Mouse (Mus musculus) gastrocnemius, postnatal 36 days (tissue): ENCODE results near the gene Ablim1. TPM values are rescaled to one million over a fixed set of nuclear protein-coding genes. Genes with fewer than 3 reads are reported as not detected.
A peak's percentile ranks its signal among the peaks of the same experiment; 100 is the strongest.

Source experiments
- DNase-seq, 2 experiments: peaks; one replicate each; pipeline ENCODE4 v3.0.0; 2022
- intact Hi-C: fragments of 180-260 bp; cut with DNase I; formaldehyde crosslinking; loops from one replicate; pipeline ENCODE4 v1.15.1; 2025
- total RNA-seq, 2 experiments: library from RNA; stranded (reverse); gene quantifications; 2 replicates each; pipeline ENCODE4 v1.2.3; 2021

Ablim1 gene
- total RNA-seq, 2 experiments from 2014 or later = 36.3 to 52.0 TPM

DNA sequence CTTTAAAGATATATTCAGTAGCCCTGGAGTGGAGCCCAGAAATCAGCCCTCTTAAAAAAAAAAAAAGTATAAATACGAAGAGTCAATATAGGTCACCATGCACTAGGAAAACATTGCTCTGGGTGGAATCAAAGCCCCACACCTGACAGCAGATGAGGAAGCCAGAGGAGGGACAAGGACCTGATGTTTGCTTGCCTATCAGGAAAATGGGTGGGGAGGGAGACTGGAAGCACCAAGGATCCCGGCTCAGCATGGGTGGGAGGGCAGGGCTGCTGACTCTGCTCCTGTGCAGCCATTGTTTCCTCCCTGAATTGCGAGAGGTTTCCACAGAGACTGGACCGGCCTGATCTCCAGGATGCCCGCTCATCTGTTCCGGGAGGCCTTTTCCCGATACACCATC lies 223.4 kb downstream of the Ablim1 start:
- no peak for DNase-seq
- intact Hi-C loops = no loop called here

DNA sequence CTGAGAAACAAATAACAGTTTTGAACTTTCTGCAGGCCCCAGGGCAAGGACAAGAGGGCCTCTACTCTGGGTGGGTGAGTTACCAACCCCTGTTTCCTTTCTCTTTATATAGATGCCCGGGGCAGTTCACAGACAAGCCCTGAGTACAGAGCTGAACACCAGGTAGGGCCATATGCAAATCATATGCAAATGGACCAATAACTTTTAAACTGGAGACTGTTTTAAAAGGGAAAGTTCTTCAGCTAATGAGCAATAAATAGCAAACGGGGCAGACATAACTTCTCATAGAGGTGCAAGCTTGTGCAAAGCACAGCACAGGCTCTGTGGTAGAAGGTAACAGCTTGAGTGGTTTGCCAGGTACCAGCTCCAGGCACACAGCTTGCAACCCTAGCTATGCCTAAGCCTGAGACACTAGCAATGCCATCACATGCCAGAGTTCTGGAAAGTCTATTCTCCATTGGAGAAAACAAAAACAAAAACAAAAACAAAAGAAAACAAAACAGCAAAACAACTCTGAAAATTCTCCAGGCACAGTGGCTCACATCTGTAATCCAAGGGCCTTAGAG lies 225.8 kb downstream of the Ablim1 start:
- DNase-seq = no peak
- intact Hi-C loops = no loop called here

DNA sequence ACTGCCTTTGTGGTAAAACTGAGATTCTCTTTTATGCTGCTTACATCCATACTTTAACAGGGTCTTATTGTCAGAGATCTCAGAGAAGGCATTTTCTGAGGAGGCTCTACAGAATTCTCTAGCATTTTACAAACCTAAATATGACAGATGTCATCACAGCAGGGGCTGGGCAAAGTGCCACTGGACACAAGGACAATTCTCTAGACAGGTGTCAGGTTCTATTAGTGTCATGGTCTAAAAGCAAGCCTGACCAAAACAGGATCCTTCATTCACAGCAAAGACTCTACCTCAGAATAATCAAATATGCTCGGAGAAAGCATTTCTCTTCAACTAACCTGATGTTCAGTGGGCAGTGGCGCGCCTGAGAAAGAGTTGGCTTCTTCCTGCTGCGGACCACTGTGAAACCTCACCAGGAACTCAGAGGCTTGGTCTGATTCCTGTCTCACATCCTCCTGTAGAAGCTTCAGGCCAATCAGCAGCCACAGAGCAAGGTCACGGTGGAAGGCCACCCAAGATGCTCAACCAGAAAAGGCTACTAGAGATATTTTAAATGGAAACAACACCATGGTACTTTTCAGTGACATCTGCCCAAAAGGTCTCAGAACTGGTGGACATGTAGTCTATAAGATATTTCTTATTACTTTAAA lies 230.1 kb downstream of the Ablim1 start:
- intact Hi-C loops = no loop called here
- DNase-seq = no peak

DNA sequence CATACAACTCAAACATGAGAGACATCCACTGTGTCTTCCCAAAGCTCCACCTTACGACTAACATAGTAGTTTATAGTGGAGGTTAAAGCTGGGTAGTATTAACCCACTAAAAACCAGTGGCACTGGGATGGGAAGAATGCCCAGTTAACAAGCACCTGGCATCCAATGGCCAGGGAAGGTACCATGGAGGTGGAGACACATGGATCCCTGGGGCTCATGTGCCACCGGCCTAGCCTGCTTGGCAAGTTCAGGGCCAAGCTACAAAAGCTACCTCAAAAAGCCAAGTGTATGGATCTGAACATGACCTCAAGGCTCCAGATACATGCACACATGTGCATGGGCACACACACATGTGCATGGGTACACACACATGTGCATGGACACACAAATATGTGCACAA lies 230.8 kb downstream of the Ablim1 start:
- intact Hi-C loops = no loop called here
- DNase-seq = no peak

DNA sequence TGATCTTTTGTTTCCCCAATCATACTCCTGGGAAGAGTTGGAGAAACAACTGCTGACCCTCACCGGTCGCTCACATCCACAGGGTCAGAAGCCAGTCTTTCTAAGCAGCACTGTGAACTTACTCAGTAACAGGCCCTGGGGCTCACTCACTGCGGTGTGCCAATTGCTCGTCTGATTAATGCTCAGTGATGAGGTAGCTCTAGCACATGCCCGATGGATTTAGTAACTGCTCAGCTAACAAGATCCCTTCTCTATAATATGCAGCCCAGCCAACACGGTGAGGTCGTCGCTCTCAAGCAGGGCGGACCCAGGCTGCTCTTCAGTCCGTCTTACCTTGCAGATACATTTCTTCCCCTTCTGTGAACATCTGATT lies 231.6 kb downstream of the Ablim1 start:
- intact Hi-C loops = no loop called here
- DNase-seq = no peak

DNA sequence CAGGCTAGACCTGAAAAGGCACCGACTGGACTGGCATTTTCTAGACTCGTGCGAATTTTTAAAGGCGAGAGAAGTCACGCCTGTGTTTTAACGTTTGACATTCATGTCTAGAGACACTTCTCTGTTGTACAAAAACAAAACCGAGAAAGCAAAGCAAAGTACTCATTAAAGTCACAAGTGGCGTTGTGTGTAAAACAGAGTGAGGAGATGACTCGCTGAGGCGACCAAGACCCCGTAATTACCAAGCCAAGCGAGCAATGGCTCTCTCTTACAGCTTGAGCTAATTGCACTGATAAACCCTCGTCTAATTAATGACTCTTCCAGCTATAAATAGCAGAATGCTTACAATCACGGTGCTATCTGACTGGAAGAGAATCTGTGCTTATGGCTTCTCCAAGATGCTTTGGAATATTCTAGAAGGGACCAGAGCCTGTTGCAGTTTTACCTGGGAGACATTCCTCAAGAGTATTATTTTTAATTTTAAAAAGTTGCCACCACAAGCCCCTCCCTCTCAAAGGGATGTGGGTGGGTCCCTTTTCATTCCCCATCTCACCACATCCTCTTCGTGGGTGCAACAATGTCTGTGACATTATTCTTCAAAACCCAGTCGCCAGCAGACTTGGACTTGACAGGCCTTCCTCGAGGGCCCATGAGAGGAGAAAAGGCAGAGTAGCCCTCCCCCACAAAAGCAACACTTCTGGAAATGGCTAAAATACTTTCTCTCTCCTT lies 232.1 kb downstream of the Ablim1 start:
- DNase-seq = no peak
- intact Hi-C loops = no loop called here

DNA sequence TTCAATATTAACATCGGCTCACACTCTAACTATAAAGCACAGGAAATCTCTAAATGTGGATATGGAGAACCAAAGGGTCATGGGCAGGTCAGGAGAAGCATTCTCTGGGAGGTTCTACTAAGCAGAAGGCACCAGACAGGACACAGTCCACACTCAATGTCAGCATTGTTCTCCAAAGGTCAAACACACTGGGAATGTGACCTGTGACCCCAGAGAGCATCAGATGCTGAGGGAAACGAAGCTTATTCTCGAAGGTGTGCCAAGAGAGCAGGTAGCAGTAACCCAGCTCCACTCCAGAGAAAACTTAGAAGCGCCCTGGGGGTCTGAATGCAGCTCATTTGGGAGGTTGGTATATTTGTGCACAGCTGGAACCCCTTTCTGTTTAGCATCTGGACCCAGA lies 233.2 kb downstream of the Ablim1 start:
- no peak for DNase-seq
- intact Hi-C loops = no loop called here

DNA sequence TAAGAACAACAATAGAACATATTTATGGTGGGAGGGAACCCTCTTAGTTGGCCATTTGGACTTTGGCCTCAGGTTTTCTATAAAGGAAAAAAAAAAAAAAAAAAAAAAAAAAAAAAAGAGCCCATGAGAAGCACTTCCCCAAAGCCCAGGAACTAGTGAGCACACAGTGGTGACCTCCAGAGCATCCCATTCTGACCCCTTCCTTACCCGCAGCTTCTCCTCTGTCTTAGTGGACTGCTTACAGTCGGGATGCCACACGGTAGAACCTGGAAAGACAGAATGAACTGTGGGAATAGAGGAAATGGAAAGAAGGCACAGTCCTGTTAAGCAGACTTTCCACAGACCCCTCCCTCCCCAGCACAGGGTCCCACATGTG lies 235.1 kb downstream of the Ablim1 start:
- intact Hi-C loops = no loop called here
- no peak for DNase-seq

DNA sequence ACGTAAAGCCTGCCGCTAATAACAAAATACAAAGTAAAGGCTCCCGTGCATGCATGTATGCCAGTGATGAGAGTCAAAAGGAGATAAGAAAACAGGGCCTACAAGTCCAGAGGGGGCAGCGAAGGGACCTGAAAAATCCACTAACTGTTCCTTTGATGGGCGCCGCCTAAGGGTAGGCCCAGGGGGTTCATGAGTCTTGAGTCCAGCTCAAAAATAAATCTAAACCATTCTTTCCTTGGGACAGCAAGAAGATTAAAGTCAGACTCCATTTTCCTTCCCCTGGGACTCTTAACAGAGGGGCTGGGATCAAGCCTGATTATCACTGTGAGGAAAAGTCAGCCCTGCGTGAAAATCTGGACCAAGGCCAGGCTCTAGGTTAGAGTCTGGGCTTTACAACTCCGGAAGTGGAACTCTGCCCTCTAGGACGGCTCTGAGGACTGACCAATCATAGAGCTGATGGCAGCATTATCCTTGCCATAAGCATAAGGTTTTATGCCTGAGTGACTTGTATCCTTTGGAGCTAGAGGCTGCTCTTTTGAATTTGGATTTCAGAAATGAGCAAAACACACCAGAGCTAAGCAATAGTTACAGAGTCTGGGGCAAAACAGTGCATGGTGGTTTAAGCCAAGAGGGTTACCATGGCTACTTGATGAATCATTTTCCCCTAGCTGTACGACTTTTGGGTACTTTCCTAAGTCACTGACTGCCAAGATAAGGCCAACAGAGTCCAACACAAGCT lies 235.7 kb downstream of the Ablim1 start:
- no peak for DNase-seq
- intact Hi-C loops = no loop called here

DNA sequence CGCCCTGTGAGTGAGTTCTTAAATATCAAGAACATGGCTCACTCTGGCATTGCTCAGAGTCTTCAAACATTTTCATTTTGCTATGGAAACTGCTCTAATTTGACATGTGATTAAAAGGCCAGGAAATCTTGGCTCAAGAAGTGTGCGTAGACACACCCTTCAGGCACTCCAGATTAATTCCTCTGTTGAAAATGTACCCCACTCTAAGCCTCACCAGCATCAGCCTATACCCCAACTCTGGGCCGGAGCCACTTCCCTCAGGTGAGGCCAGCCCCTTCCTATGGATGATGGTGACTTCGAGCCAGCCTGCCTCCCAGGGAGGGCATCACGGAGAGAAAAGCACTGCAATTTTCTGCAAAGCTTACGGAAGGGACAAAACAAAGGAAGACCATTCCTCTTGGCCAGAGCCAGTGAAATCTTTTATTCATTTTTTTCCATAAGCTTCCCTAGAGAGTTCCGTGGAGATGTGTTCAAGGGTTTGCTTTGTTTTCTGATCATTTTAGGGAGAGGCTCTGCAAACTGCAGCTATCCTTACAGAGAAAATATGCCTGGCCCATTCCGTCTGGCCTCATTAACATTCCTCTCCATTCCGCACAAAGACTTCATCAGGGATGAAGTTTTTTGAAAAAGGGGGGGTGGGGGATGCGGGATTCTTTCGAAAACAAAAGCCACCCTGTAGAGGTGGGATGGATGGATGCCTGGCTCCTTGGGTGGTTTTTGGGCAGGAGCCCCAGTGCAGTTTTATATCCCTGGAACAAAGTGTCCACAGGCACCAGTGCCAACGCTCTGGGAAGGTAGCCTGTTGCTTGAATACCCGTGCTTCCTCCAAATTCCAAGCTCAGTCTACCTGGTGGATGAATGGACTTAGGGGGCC lies 236.7 kb downstream of the Ablim1 start:
- no peak for DNase-seq
- intact Hi-C loops = no loop called here

DNA sequence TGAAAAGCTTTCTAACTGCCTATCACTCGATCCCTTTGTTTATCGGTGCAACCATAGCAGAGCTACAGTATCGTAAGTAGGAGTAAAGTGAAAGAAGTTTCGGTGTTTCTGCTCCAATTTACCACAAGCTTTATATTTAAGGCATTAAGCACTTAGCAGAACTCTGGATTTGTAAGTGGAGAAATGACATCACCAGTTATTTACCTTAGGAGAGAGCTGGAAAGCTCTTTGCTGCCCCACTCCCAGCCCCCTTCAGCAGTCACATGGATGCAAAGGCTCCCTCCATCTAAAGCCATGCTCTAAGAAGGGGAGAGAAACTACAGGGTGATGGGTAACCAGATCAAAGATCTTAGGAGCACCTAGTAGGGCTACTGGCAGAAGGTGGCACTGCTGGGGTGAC lies 241.3 kb downstream of the Ablim1 start:
- DNase-seq = no peak
- intact Hi-C loops = no loop called here

DNA sequence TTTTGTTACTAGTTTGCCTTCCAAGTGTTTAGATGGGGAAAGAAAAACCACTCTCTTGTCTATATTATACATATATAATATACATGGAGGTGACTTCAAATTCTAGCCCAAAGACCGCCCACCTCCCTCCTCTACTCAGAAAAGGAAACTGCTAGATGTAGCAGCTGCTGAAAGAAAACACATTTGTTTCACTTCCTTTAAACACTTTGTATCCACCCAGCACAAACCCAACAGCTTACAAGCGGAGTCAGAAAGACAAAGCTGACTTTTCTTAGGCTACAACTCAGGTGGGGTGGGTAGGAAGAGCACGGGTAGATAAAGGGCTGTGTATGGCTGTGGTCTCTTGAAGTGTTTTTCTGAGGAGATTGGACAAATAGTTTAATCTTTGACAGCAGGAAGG lies 242.0 kb downstream of the Ablim1 start:
- intact Hi-C loops = no loop called here
- DNase-seq = no peak

DNA sequence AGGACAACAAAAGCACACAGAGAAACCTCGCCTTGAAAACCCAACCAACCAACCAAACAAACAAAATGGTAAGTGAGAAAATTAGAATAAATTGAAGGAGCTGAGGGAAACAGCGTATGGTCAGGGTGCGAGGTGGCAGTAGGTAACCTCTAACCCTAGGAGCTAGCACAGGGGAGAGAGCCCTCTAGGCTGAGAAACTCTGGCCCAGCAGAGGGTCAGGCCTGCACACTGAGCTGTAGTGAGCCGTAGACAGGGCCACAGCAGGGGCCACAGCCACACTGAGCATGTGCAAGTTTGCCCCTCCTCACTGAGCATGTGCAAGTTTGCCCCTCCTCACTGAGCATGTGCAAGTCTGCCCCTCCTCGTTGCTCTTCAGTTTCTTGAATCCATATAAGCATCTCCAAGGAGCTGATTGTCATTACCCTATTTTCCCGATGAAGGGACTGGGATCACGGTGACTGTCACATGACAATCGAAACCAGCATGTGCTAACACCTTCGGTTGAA lies 247.6 kb downstream of the Ablim1 start:
- intact Hi-C loops = loop anchor here (2.0 to 5.0 kb wide), 2 partner anchors 70 to 260 kb away; no protein-coding TSS in a partner anchor
- no peak for DNase-seq

DNA sequence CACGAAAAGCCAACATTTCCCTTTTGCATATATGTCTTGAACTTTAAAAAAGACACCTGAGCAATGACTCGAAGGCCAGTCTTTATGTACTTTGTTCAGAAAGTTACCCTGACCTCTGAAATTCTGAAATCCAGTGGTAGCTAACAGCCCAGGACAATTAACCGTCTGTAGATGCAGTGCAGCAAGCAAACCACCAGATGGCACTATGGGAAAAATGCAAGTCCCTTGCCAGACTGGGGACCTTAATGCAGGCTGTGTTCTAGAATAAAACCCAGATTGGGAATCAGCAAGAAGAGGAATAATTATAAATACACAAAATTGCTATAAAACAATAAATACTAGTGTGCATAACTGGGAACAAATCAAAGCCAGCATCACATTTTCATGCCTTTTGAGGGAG lies 248.4 kb downstream of the Ablim1 start:
- DNase-seq = peak in 1 of 2 experiments; percentile 56
- intact Hi-C loops = loop anchor here (2.0 to 5.0 kb wide), 2 partner anchors 70 to 261 kb away; no protein-coding TSS in a partner anchor

DNA sequence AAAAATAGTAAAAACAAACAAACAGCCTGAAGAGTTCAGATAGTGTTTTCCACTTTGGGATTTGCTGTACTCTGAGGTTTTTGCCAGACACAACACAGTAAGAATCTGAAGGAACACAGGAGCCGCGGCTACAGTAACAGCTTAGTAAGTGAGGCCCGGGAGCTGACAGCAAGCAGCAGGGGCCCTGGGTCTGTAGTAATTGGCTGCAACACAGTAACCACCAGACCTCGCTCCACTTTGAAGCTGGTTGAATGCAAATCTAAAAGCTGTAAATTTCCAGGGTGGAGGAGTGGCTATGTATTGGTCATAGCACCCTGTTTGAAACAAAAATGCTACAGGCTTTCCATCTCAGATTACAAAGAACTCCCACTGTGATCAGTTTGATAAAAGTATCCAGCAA lies 252.0 kb downstream of the Ablim1 start:
- intact Hi-C loops = no loop called here
- DNase-seq = no peak

DNA sequence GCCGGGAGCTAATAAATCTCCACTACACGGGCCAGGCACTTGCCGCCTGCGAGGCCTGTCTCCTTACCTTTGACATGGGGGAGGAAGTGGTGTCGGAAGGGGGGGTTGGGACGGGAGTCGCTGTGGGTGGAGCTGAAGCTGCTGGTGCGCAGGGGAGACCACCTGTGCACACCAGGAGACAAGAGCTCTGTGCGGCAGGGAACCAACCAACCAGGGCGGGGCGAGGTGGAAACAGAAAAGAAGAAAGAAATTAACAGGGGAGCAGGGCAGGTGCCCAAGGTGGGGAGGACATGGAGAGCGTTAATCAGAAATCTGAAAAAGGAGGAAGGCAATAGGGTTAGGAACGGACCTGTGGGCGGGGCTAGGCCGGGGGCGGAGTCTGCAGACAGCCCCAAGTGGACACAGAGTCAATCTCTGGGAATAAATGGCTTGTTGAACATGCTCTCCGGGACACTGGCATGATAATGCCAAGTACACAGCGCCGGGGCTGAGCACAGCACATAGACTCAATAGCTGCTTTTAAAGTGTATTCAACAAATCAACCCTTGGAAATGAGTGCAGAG lies 255.6 kb downstream of the Ablim1 start:
- intact Hi-C loops = no loop called here
- no peak for DNase-seq

DNA sequence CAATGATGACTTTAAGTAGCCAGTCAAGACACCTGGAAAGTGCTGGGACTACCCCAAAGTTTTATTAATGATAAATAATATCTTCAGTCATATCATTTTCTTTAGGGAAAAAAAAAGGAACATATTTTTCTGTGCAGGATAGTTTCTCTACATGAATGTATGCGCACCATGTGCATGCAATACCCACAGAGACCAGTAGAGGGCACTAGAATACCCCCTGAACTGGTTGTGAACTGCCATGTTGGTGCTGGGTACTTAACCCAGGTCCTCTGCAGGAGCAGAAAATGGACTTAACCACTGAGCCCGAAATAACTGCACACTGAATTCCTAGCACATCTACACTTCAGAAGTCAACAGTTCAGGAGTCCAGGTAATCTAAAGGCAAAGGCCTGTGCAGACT lies 257.2 kb downstream of the Ablim1 start:
- intact Hi-C loops = no loop called here
- no peak for DNase-seq

DNA sequence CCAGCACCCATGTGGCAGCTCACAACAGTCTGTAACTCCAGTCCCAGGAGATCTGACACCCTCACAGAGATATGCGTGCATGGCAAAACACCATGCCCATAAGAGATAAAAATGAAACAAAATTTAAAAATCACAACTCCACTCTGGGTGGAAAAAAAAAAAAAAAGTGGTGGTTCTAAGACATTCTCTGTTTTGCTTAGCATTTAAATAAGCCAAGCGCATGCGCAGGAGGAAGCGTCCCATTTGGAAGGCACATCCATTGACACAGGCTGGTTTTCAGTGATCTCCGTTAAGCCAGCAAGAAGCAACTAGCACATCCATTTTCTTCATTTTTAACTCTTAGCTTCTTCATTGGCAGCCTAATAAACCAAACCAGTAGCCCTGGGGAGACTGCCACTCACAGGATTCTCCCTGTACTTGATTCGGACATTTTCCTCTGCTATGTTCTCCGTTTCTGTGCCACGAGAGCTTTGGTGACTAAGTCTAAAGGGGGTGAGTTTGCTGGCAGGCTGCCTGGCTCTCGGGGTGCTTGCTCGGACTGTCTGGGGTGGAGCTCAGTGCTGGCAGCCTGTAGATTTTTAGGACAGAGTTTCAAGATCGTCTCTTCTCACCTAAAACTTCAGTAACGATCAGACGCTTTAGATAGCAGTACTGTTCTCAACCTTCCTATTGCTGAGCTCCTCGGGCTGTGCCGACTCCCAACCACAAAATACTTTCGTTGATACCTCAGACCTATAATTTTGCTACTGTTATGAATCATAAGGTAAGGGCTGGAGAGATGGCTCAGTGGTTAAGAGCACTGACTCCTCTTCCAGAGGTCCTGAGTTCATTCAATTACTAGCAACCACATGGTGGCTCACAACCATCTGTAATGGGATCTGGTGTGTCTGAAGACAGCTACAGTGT lies 259.3 kb downstream of the Ablim1 start:
- no peak for DNase-seq
- intact Hi-C loops = no loop called here

DNA sequence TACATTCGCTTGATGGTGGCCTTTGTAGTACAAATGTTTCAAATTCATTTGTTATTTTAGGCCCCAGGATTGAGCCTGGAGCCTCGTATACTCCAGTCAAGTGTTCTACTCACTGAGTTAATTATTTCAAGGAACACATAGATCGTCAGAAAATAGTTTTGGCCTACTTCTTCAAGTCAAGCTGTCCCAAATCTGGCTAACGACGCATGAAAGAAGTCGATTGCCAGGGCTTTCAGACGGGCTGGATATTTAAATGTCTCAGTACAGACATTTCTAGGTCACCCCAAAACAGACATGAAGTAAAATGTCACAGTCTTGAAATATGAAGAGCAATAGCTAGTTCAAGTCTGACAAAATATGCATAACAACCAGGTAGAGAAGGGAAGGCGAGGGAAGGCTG lies 261.8 kb downstream of the Ablim1 start:
- intact Hi-C loops = no loop called here
- DNase-seq = no peak
